Mouse (Mus musculus) gastrocnemius, postnatal 36 days (tissue): Measurements from ENCODE around the gene Gm47969. TPM values are rescaled to one million over a fixed set of nuclear protein-coding genes. Genes with fewer than 3 reads are reported as not detected.
"Not testable (repeated sequence)": the region's sequence is repeated elsewhere in the genome, so short reads cannot be mapped to it uniquely, and the experiment has no call there.

Experiments used
- DNase-seq, 2 experiments: peaks; one replicate each; pipeline ENCODE4 v3.0.0; 2022
- intact Hi-C: fragments of 180-260 bp; cut with DNase I; formaldehyde crosslinking; loops from one replicate; pipeline ENCODE4 v1.15.1; 2025
- long read RNA-seq, 2 experiments: library from polyadenylated mRNA; stranded (forward); transcript quantifications; one replicate each; pipeline ENCODE4 v2.0.0; 2021
- total RNA-seq, 2 experiments: library from RNA; stranded (reverse); gene quantifications; 2 replicates each; pipeline ENCODE4 v1.2.3; 2021

Gm47969 gene
- not detected for total RNA-seq
- long read RNA-seq, experiment 1 = 0 reads
- long read RNA-seq, experiment 2 = 0 reads

DNA sequence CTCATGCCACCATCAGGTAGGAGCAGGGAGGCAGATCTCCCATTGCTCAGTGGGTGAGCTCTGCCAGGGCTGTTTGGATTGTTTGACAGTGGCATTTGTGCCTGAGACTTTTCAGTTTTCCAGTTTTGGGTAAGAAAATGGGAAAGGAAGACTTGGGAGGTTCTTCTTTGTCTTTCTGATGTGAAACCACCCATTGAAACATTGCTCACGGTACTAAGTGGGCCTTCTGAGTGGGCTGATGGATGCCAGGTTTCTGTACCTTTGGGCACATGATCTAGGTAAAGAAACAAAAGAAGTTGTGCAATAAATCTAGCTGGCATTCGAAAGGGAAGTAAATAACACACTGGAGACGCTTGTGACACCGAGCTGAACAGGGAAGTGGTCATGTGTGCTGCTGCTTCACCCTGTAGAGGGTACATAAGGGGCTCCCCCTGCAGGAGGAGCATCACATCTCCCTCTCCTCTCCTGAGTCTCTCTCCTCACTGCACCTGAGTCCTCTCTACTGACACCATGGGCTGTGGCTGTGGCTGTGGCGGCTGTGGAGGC lies at the start of gene Gm47969:
Gm47969 (plus strand) TSS at position 51 of the 546 bp plus-strand sequence.
- no peak for DNase-seq
- intact Hi-C loops = no loop called here

- intact Hi-C loops, DNase-seq: not testable (repeated sequence)
These were observed 44.4 kb upstream of the Gm47969 start, which contains the start of gene Gm47959 for GRCm38 (mm10) chr1:83000306-83000705. Gm47959 (plus strand) TSS chr1:83000548.

- intact Hi-C loops = no loop called here
- DNase-seq = no peak
These were observed 38.2 kb upstream of the Gm47969 start for GRCm38 (mm10) chr1:83006218-83007179.

- intact Hi-C loops = no loop called here
- no peak for DNase-seq
These were observed 37.3 kb upstream of the Gm47969 start for GRCm38 (mm10) chr1:83007471-83007870.

DNA sequence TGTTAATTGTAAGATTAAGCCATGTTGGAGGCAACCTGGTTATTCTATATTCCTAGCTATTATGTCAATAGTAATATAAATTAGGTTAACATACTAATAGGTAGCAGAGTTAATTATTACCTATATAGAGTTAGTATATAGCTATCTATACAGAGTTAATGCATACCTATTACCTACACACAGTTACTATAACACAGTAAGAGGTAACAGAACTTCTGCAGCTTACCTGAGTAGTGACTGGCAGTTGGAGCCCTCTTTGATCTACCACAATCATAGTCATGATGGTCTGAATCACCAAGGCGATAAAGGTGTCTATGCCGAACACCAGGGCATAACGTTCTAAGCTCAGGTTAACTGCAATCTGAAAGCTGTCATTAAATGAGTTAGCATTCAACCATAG lies 30.3 kb upstream of the Gm47969 start:
- intact Hi-C loops = no loop called here
- DNase-seq = no peak

DNA sequence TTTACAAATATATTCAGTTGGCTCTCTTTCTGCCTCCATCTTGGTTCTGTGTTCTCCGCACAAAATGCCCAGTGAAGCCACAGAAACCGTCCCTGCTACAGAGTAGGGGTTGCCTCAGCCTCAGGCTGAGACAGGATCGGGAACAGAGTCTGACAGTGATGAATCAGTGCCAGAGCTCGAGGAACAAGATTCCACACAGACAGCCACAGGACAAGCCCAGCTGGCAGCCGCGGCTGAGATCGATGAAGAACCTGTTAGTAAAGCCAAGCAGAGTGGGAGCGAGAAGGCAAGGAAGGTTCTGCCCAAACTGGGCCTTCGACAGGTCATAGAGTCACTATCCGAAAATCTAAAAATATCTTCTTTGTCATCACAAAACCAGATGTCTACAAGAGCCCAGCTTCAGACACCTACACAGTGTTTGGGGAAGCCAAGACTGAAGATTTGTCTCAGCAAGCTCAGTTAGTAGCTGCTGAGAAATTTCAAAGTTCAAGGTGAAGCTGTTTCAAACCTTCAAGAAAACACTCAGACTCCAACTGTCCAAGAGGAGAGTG lies 29.3 kb upstream of the Gm47969 start:
- intact Hi-C loops = no loop called here

GRCm38 (mm10) chr1:83016556-83016955 lies 28.2 kb upstream of the Gm47969 start:
- DNase-seq = no peak
- intact Hi-C loops = no loop called here

More for the DNA sequence above, 29.3 kb upstream of the Gm47969 start:
- DNase-seq = no peak

- DNase-seq = no peak
- intact Hi-C loops = no loop called here
These were observed 12.8 kb upstream of the Gm47969 start for GRCm38 (mm10) chr1:83031950-83032349.

DNA sequence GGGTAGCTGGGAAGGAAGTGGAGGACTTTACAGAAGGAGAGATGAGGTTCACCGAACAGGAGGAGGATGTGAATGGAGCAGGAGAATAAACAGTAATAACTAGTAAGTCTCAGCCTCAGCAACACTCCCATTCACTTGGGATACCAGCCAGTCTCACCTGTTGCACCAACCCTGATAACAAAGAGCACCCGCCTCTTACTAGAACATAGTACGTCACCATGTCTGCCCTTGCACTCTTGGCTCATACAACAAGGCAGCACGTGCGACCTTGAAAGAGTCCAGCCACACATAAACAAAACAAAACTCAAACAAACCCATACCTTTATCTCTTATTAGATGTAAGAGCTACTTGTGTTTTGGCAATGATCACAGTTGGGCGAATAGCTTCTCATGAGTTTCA lies 12.2 kb upstream of the Gm47969 start:
- DNase-seq = no peak
- intact Hi-C loops = no loop called here

GRCm38 (mm10) chr1:83034509-83034908 lies 10.2 kb upstream of the Gm47969 start:
- intact Hi-C loops = no loop called here
- no peak for DNase-seq

DNA sequence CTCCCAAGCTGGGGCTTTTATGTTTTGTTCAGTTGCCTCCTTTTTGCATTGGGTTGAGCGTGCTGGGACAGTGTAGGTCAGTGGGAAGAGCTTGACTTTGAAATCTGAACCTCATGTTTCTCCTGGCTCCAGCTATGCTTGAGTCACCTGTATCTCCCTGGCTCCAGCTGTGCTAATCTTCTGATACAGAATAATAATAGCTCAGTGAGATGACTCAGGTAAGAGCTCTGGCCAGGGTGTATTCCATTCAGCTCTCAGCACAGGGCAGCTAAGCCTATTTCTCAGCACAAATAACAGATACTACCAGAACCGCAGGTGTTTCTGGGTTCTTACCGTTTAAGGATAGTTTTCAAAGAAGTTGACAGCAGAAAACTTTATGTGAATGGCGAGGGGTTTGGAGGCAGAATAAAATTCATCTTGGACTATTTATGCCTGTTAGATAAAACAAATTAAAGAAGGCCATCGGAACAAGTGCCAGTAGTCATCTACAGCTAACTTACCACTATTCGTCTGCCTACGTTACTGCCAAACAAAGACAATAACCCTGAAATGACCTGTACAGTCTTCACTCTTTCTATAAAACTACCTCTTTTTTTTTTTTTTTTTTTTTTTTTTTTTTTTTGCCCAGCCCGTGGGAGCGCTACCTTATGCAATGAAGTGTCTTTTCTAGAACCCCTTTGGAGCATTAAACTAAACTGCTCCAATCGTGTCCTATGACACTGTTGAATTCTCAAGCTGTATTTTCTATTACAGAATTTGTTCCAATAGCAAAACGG lies 7.7 kb upstream of the Gm47969 start:
- intact Hi-C loops = no loop called here
- DNase-seq = no peak

- DNase-seq = no peak
- intact Hi-C loops = no loop called here
These were observed 6.5 kb upstream of the Gm47969 start, which contains the start of gene Slc19a3 for GRCm38 (mm10) chr1:83038109-83038672. Slc19a3 (minus strand) TSS chr1:83038448.

DNA sequence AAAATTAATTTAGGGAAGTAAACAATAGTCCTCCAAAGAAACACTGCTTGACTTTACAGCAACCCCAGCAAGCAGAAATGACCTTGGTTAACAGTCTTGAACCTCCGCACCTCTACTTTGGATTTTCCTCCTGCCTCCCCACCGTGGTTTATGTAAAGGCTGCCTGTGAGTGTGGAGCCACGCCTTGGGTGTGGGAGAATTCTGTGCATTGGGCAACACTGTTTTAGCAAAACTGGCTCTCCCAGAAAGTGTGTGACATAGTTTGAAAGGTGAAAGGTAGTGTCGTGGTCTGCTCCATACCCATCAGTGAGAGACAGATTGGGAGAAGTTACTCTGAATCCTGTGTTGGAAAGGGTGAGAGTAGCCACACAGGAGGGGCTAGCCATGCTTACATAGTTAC lies 5.7 kb upstream of the Gm47969 start:
- no peak for DNase-seq
- intact Hi-C loops = no loop called here

- DNase-seq = no peak
- intact Hi-C loops = no loop called here
These were observed 2.4 kb upstream of the Gm47969 start, which contains the start of gene Krtap28-10 for GRCm38 (mm10) chr1:83042380-83042779. Krtap28-10 (minus strand) TSS chr1:83042480.

DNA sequence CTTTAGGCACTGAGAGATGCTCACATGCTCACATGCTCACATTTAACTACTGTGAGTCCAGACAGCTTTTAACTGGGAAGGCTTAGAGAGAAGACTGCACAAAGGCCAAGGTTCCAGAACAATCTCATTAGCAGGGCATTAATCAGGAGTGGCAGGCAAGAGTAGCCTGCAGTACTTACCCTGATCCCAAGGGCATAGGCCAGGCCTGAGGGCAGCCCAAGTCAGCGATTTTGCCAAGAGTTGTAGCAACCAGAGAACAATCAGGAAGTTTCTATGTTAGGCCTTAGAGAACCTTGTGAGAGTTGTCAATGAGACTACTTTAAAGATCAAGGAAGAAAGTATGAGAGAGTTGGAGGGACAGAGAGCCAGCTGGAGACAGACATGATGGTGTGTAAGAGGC lies 13.7 kb downstream of the Gm47969 start:
- no peak for DNase-seq
- intact Hi-C loops = no loop called here

DNA sequence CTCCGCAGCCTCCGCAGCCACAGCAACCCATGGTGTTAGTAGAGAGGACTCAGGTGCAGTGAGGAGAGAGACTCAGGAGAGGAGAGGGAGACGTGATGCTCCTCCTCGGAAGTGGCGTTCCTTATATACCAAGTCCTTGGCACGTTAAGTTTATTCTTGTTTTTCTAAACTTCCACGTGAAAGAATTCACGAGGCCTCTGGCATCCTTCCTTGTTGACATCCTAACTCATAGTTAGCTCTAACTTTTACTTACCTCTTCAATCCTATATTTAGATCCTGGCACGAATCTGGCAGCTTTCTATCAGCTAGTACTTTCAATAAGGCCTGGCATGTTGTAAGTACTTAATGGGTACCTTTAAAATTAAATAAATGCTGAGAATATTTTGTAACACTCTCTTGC lies 14.5 kb downstream of the Gm47969 start, which contains the start of gene A030005K14Rik:
A030005K14Rik (minus strand) TSS at position 101 of the 400 bp plus-strand sequence.
- DNase-seq = no peak
- intact Hi-C loops = no loop called here

DNA sequence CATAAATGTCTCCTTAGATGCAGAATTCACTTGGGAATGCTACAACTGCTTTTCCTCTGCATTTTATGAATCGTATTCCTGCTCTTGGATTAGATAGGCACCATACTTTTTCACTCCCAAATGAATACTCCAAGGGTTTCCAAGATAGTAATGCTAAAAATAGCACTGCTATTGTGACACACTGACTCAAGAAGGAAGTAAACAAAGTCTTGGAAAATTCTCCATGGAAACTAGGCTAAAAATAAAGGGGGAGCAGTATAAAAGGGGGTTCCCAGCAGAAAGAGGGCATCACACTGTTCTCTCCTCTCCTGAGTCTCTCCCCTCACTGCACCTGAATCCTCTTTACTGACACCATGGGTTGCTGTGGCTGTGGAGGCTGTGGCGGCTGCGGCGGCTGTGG lies 15.9 kb downstream of the Gm47969 start, which contains the start of gene Krtap28-13:
Krtap28-13 (plus strand) TSS at position 288 of the 400 bp plus-strand sequence.
- intact Hi-C loops = no loop called here
- no peak for DNase-seq

GRCm38 (mm10) chr1:83064851-83065250 lies 20.1 kb downstream of the Gm47969 start:
- intact Hi-C loops = no loop called here
- DNase-seq = no peak

GRCm38 (mm10) chr1:83066577-83066976 lies 21.8 kb downstream of the Gm47969 start:
- no peak for DNase-seq
- intact Hi-C loops = no loop called here

- no peak for DNase-seq
- intact Hi-C loops = no loop called here
These were observed 22.5 kb downstream of the Gm47969 start for GRCm38 (mm10) chr1:83067205-83067604.
